Mouse (Mus musculus) NIH3T3 (cell line): ENCODE measurements at regions not wholly inside any gene's neighbourhood (a gene's known extent, or its start where the extent isn't known, plus 50 kb on each side); places are given as distances from the start of the nearest gene placed in this dataset.

Source experiments
- DNase-seq: peaks from one replicate; pipeline ENCODE4 v3.0.0-alpha.2; 2012; ENCODE audit warnings: low read depth

- no peak for DNase-seq
Observed at GRCm38 (mm10) chr1:44957125-44957524, 354.2 kb upstream of the Col3a1 start.

- peak; percentile 7 for DNase-seq
Observed at GRCm38 (mm10) chr1:44987171-44987570, 324.2 kb upstream of the Col3a1 start.

- DNase-seq = peak; percentile 28
Observed at GRCm38 (mm10) chr1:45020516-45020915, 290.8 kb upstream of the Col3a1 start.

- DNase-seq = peak; percentile 70
Observed at GRCm38 (mm10) chr1:45021234-45021633, 290.1 kb upstream of the Col3a1 start.

GRCm38 (mm10) chr1:45022146-45022841 lies 289.0 kb upstream of the Col3a1 start:
- peak; percentile 97 for DNase-seq

- DNase-seq = peak; percentile 50
Observed at GRCm38 (mm10) chr1:45023336-45023735, 288.0 kb upstream of the Col3a1 start.

- peak; percentile 79 for DNase-seq
Observed at GRCm38 (mm10) chr1:45031436-45032027, 279.8 kb upstream of the Col3a1 start.

- DNase-seq = peak; percentile 57
Observed at GRCm38 (mm10) chr1:45033343-45033742, 278.0 kb upstream of the Col3a1 start.

GRCm38 (mm10) chr1:45041328-45041727 lies 270.0 kb upstream of the Col3a1 start:
- DNase-seq = peak; percentile 47

- peak; percentile 78 for DNase-seq
Observed at GRCm38 (mm10) chr1:45041815-45042214, 269.5 kb upstream of the Col3a1 start.

GRCm38 (mm10) chr1:45043245-45043926 lies 268.0 kb upstream of the Col3a1 start:
- DNase-seq = peak; percentile 76

GRCm38 (mm10) chr1:45090841-45091535 lies 220.3 kb upstream of the Col3a1 start:
- peak; percentile 52 for DNase-seq

- DNase-seq = no peak
Observed at GRCm38 (mm10) chr1:45100966-45101365, 210.4 kb upstream of the Col3a1 start.

- DNase-seq = peak; percentile 89
Observed at GRCm38 (mm10) chr1:45116409-45117144, 194.8 kb upstream of the Col3a1 start.

- DNase-seq = peak; percentile 59
Observed at GRCm38 (mm10) chr1:45135152-45135714, 176.1 kb upstream of the Col3a1 start.

GRCm38 (mm10) chr1:45147019-45147418 lies 164.3 kb upstream of the Col3a1 start:
- peak; percentile 52 for DNase-seq

- no peak for DNase-seq
Observed at GRCm38 (mm10) chr1:45181632-45182031, 129.7 kb upstream of the Col3a1 start.

GRCm38 (mm10) chr1:45185341-45185740 lies 126.0 kb upstream of the Col3a1 start:
- DNase-seq = no peak

- DNase-seq = peak; percentile 53
Observed at GRCm38 (mm10) chr1:45207926-45208325, 103.4 kb upstream of the Col3a1 start.

- DNase-seq = no peak
Observed at GRCm38 (mm10) chr1:45216272-45216671, 95.1 kb upstream of the Col3a1 start.
